Comparison of ENCODE assay signal across 9 mouse cellular contexts in genomic region chrX:152618464-152618863, GRCm38 (mm10). TPM values are rescaled to one million over a fixed set of nuclear protein-coding genes. Genes with fewer than 3 reads are reported as not detected.
DNase-seq lines count a peak whose midpoint lies in the region; ATAC-seq and TF ChIP-seq lines count a peak whose summit lies in the region.
"Had no signal": no experiment of that assay in that cellular context is flagged by ENCODE, and none has a peak within 500 bp of the region (broad histone marks: within the 10 kb centered on the region; RNA-seq: fewer than 3 reads in every experiment).

No protein-coding gene starts in this region.

- TF ChIP-seq CTCF in intestine, postnatal 0 days (IDR thresholded peaks at IDR 0.05; ENCODE audit: low read depth) = peak; percentile 76

- no peaks in the 10 kb centered on the region for H3K4me1 ChIP-seq in intestine, postnatal 0 days (replicated peaks; ENCODE audit: control insufficient read depth, insufficient read depth, low read length)
- H3K4me1 ChIP-seq in intestine, embryonic 15.5 days (replicated peaks) = no peaks in the 10 kb centered on the region
- H3K4me1 ChIP-seq in ES-E14 (ENCODE audit: control insufficient read depth in 2 of 2, insufficient read depth in 2 of 2, low read length in 2 of 2, poor library complexity in 1 of 2) = no peaks in the 10 kb centered on the region
- H3K4me1 ChIP-seq in hindbrain, embryonic 15.5 days (replicated peaks) = no peaks in the 10 kb centered on the region
- no peaks in the 10 kb centered on the region for H3K4me1 ChIP-seq in midbrain, embryonic 12.5 days

- no peak overlapping the region for H3K9ac ChIP-seq in intestine, postnatal 0 days (ENCODE audit: low read depth, low read length)
- H3K9ac ChIP-seq in intestine, embryonic 15.5 days = no peak overlapping the region
- no peak overlapping the region for H3K9ac ChIP-seq in ES-E14 (ENCODE audit: insufficient read depth, low read depth, low read length, poor library complexity, severe bottlenecking)
- H3K9ac ChIP-seq in hindbrain, embryonic 15.5 days = no peak overlapping the region
- H3K9ac ChIP-seq in midbrain, embryonic 12.5 days (replicated peaks) = no peak overlapping the region

- WGBS in intestine, postnatal 0 days = 88% methylated on average over 1 of the region's 1 CpGs
- 78% methylated on average over 1 of the region's 1 CpGs for WGBS in intestine, embryonic 15.5 days
- WGBS in hindbrain, embryonic 15.5 days = 82% methylated on average over 1 of the region's 1 CpGs
- WGBS in midbrain, embryonic 12.5 days = 68% methylated on average over 1 of the region's 1 CpGs

- no peaks in the 10 kb centered on the region for H3K9me3 ChIP-seq in intestine, postnatal 0 days (ENCODE audit: control insufficient read depth)
- no peaks in the 10 kb centered on the region for H3K9me3 ChIP-seq in intestine, embryonic 15.5 days
- no peaks in the 10 kb centered on the region for H3K9me3 ChIP-seq in ES-E14 (ENCODE audit: control insufficient read depth, insufficient read depth, low read depth, low read length)
- no peaks in the 10 kb centered on the region for H3K9me3 ChIP-seq in hindbrain, embryonic 15.5 days
- H3K9me3 ChIP-seq in midbrain, embryonic 12.5 days = no peaks in the 10 kb centered on the region

- H3K4me3 ChIP-seq in intestine, postnatal 0 days (ENCODE audit: low read depth, low read length) = no peak overlapping the region
- no peak overlapping the region for H3K4me3 ChIP-seq in intestine, embryonic 15.5 days (replicated peaks)
- no peak overlapping the region for H3K4me3 ChIP-seq in ES-E14 (ENCODE audit: insufficient read depth in 1 of 2, low read depth in 1 of 2, low read length in 2 of 2, poor library complexity in 1 of 2, severe bottlenecking in 1 of 2)
- H3K4me3 ChIP-seq in hindbrain, embryonic 15.5 days = no peak overlapping the region
- no peak overlapping the region for H3K4me3 ChIP-seq in midbrain, embryonic 12.5 days

- no peak overlapping the region for H3K27ac ChIP-seq in intestine, postnatal 0 days (ENCODE audit: low read depth, low read length)
- H3K27ac ChIP-seq in intestine, embryonic 15.5 days = no peak overlapping the region
- no peak overlapping the region for H3K27ac ChIP-seq in ES-E14 (ENCODE audit: insufficient read depth, low read depth, low read length, poor library complexity, severe bottlenecking)
- H3K27ac ChIP-seq in hindbrain, embryonic 15.5 days (replicated peaks) = no peak overlapping the region
- no peak overlapping the region for H3K27ac ChIP-seq in midbrain, embryonic 12.5 days (replicated peaks)

- DNase-seq in ES-E14 (ENCODE audit: low read depth, low spot score) = peak; percentile 25
- peak; percentile 71 for DNase-seq in brain, adult 2 months (ENCODE audit: low read depth, low spot score)
- DNase-seq in T-cell, adult 2 months (ENCODE audit: low spot score) = no peak
- no peak for DNase-seq in urinary bladder, postnatal 4 days (ENCODE audit: low spot score in 2 of 2)

- no peaks in the 10 kb centered on the region for H3K27me3 ChIP-seq in intestine, postnatal 0 days (replicated peaks; ENCODE audit: control insufficient read depth, insufficient read depth, low read length)
- no peaks in the 10 kb centered on the region; the same call in 1 of the 2 replicates for H3K27me3 ChIP-seq in intestine, embryonic 15.5 days (replicated peaks)
- H3K27me3 ChIP-seq in hindbrain, embryonic 15.5 days = peaks cover 3% of the 10 kb centered on the region; the same call in 1 of the 2 replicates
- H3K27me3 ChIP-seq in midbrain, embryonic 12.5 days = peaks cover 36% of the 10 kb centered on the region

- in situ Hi-C loops in ES-E14 (cut with MboI; ENCODE audit: low sequenced_read_pairs in 2 of 2, unreplicated experiment in 2 of 2) = loop anchor here in 1 of 2 experiments (25.0 kb wide), 1 partner anchor 194 kb away; no protein-coding TSS in a partner anchor

- no peak for ATAC-seq in intestine, postnatal 0 days
- no peak for ATAC-seq in intestine, embryonic 15.5 days
- ATAC-seq in hindbrain, embryonic 15.5 days (ENCODE audit: low FRiP score, low read depth) = peak; percentile 66; the same call in 1 of the 2 replicates
- peak; percentile 56; the same call in 1 of the 2 replicates for ATAC-seq in midbrain, embryonic 12.5 days (ENCODE audit: low FRiP score, low read depth)

- no peak overlapping the region for H3K4me2 ChIP-seq in intestine, postnatal 0 days (replicated peaks; ENCODE audit: low read depth)
- no peak overlapping the region for H3K4me2 ChIP-seq in intestine, embryonic 15.5 days (replicated peaks)
- H3K4me2 ChIP-seq in hindbrain, embryonic 15.5 days = no peak overlapping the region
- H3K4me2 ChIP-seq in midbrain, embryonic 12.5 days (replicated peaks) = no peak overlapping the region

- no peaks in the 10 kb centered on the region; the same call in 1 of the 2 replicates for H3K36me3 ChIP-seq in intestine, postnatal 0 days (ENCODE audit: control insufficient read depth, insufficient read depth)
- no peaks in the 10 kb centered on the region for H3K36me3 ChIP-seq in intestine, embryonic 15.5 days
- no peaks in the 10 kb centered on the region for H3K36me3 ChIP-seq in ES-E14 (ENCODE audit: control insufficient read depth, insufficient read depth, low read length, poor library complexity, severe bottlenecking)
- peaks cover 9% of the 10 kb centered on the region for H3K36me3 ChIP-seq in hindbrain, embryonic 15.5 days
- H3K36me3 ChIP-seq in midbrain, embryonic 12.5 days = no peaks in the 10 kb centered on the region

TF ChIP-seq in ES-E14, 5 proteins besides CTCF, POLR2A, EP300 and RAD21:
- peak; percentile 61; the same call in 1 of the 2 replicates for TF ChIP-seq ZC3H11A (IDR thresholded peaks at IDR 0.05; ENCODE audit: borderline replicate concordance, low read depth, low read length)
- TF ChIP-seq CHD2 (IDR thresholded peaks at IDR 0.05; ENCODE audit: low read depth, low read length) = no peak
- no peak for TF ChIP-seq HCFC1 (IDR thresholded peaks at IDR 0.05; ENCODE audit: borderline replicate concordance, insufficient read depth, low read length)
- no peak for TF ChIP-seq MAFK (IDR thresholded peaks at IDR 0.05; ENCODE audit: insufficient read depth, low read depth, low read length)
- no peak for TF ChIP-seq ZNF384 (IDR thresholded peaks at IDR 0.05; ENCODE audit: low read depth, low read length)

RNA-seq across cellular contexts. Expression of gene Cldn34a, which starts 55.3 kb away (rescaled TPM):
- polyA plus RNA-seq in intestine, postnatal 0 days (2015; fragmentation: Nextera tagmentation; extraction: Ambion mirVana) = not detected in 2 replicates
- polyA plus RNA-seq in intestine, embryonic 15.5 days (2015; fragmentation: Nextera tagmentation; extraction: Ambion mirVana) = not detected in 2 replicates
- total RNA-seq in ES-E14 (2012; rRNA removed) = not detected in 2 replicates
- polyA plus RNA-seq in hindbrain, embryonic 15.5 days (2015; fragmentation: Nextera tagmentation; extraction: Ambion mirVana) = not detected in 2 replicates
- not detected in 2 replicates for polyA plus RNA-seq in midbrain, embryonic 12.5 days (2016; fragmentation: Nextera tagmentation; extraction: Ambion mirVana)
- total RNA-seq: layer of hippocampus, adult 8-10 months had no signal

Comparison
In these comparisons a context has a peak if more than half of its experiments do, and no peak if none do; other contexts are left out.
1. ATAC-seq: peak in hindbrain, embryonic 15.5 days (single experiment) and midbrain, embryonic 12.5 days (single experiment); none in intestine, postnatal 0 days (single experiment) and intestine, embryonic 15.5 days (single experiment).
2. DNase-seq: peak in ES-E14 (single experiment) and brain, adult 2 months (single experiment); none in T-cell, adult 2 months (single experiment) and urinary bladder, postnatal 4 days (0 of 2).